Mouse (Mus musculus) 3T3-L1 (cell line): ENCODE results near the gene Fam19a1.

Experiments used
- DNase-seq: peaks from one replicate; pipeline ENCODE4 v3.0.0-alpha.2; 2015; ENCODE audit warnings: low read depth, low spot score

Fam19a1 gene

GRCm38 (mm10) chr6:96677813-96678212, 564.9 kb downstream of the Fam19a1 start:
- peak; percentile 7 for DNase-seq
